Mouse (Mus musculus) A20 (cell line): ENCODE data around the gene Sod3.

ENCODE experiments used
- DNase-seq: peaks from one replicate; pipeline ENCODE4 v3.0.0-alpha.2; 2011; ENCODE audit warnings: low read depth, low spot score

Sod3 gene

GRCm38 (mm10) chr5:52375847-52376246 is 12.3 kb downstream of the Sod3 start:
- no peak for DNase-seq

GRCm38 (mm10) chr5:52382837-52383236 is 19.2 kb downstream of the Sod3 start:
- no peak for DNase-seq

- DNase-seq = no peak
Measured at GRCm38 (mm10) chr5:52383748-52384147, 20.2 kb downstream of the Sod3 start.

GRCm38 (mm10) chr5:52386016-52386415 is 22.4 kb downstream of the Sod3 start:
- no peak for DNase-seq

- no peak for DNase-seq
Measured at GRCm38 (mm10) chr5:52388092-52388749, 24.6 kb downstream of the Sod3 start.

- DNase-seq = no peak
Measured at GRCm38 (mm10) chr5:52390381-52390780, 26.8 kb downstream of the Sod3 start.

GRCm38 (mm10) chr5:52391471-52391870 is 27.9 kb downstream of the Sod3 start:
- DNase-seq = no peak

- DNase-seq = no peak
Measured at GRCm38 (mm10) chr5:52393756-52394155, 30.2 kb downstream of the Sod3 start.

GRCm38 (mm10) chr5:52404373-52404772 is 40.8 kb downstream of the Sod3 start:
- no peak for DNase-seq

- no peak for DNase-seq
Measured at GRCm38 (mm10) chr5:52408668-52409315, 45.2 kb downstream of the Sod3 start.

GRCm38 (mm10) chr5:52410197-52410596 is 46.6 kb downstream of the Sod3 start:
- DNase-seq = no peak

- no peak for DNase-seq
Measured at GRCm38 (mm10) chr5:52411567-52411966, 48.0 kb downstream of the Sod3 start.

- no peak for DNase-seq
Measured at GRCm38 (mm10) chr5:52415193-52415592, 51.6 kb downstream of the Sod3 start.

- DNase-seq = no peak
Measured at GRCm38 (mm10) chr5:52415917-52416316, 52.3 kb downstream of the Sod3 start.

GRCm38 (mm10) chr5:52416485-52416884 is 52.9 kb downstream of the Sod3 start:
- no peak for DNase-seq
